In the genomic region with DNA sequence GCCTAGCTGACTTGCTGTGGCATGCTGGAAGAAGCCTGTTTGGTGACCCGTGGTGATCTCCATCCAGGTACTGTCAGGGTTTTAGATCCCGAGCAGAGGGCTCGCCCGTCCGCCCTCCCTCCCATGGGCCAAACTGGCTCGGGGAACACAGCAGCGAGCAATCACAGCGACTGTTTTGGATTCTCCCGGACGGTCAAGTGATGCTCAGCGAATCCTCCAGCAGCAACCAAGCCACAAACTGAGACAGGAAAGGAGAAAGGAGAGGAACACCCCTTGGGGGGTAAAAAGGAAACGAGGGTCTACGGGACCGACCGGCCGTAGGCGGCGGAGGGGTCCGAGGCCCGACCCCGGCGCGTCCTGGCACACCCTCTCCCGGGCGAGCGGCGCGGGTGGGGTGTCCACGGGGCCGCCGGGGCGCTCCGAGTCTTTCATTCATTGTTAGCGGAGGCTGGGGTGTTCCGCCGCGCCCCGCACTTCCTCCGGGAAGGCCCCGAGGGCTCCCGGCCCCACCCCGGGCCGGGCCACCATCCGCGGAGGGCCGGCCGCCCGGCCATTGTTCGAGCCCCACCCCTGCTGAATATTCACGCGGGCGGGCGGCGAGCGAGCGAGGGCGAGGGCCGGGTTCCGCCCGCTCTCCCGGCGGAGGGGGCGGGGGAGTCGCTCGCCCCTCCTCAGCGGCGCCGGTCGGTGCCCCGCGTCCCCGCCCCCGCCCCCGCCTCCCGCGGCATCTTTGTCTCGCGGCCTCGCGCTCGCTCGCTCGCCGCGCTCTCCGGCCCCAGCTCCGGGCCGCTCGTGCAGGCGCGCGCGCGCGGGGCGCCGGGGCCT, we compare ENCODE assay signal across 7 mouse cellular contexts. TPM values are rescaled to one million over a fixed set of nuclear protein-coding genes. Genes with fewer than 3 reads are reported as not detected.
DNase-seq lines count a peak whose midpoint lies in the region; ATAC-seq lines count a peak whose summit lies in the region.

Map4k4 (plus strand) TSS at position 733 of the 825 bp plus-strand sequence.

- no peaks in the 10 kb centered on the region for H3K9me3 ChIP-seq in intestine, embryonic 15.5 days
- H3K9me3 ChIP-seq in limb, embryonic 10.5 days (replicated peaks): no peaks in the 10 kb centered on the region
- no peaks in the 10 kb centered on the region for H3K9me3 ChIP-seq in midbrain, embryonic 11.5 days (ENCODE audit: control insufficient read depth, low read length)

- H3K4me2 ChIP-seq in intestine, embryonic 15.5 days (replicated peaks): peak within 1 kb of the TSS; percentile 79
- peak within 1 kb of the TSS; percentile 91 for H3K4me2 ChIP-seq in midbrain, embryonic 11.5 days

- no peaks in the 10 kb centered on the region for H3K36me3 ChIP-seq in intestine, embryonic 15.5 days
- H3K36me3 ChIP-seq in limb, embryonic 10.5 days: peaks cover 25% of the 10 kb centered on the region
- no peaks in the 10 kb centered on the region for H3K36me3 ChIP-seq in midbrain, embryonic 11.5 days (ENCODE audit: control insufficient read depth, insufficient read depth, low read length)

- no peaks in the 10 kb centered on the region for H3K27me3 ChIP-seq in intestine, embryonic 15.5 days (replicated peaks)
- no peaks in the 10 kb centered on the region for H3K27me3 ChIP-seq in limb, embryonic 10.5 days (ENCODE audit: low read depth, poor library complexity, severe bottlenecking)
- H3K27me3 ChIP-seq in midbrain, embryonic 11.5 days (ENCODE audit: control insufficient read depth, insufficient read depth, low read length): no peaks in the 10 kb centered on the region

- peak; percentile 90 for ATAC-seq in intestine, embryonic 15.5 days
- ATAC-seq in midbrain, embryonic 11.5 days (ENCODE audit: low FRiP score): peak; percentile 91

- peak within 1 kb of the TSS; percentile 93 for H3K9ac ChIP-seq in intestine, embryonic 15.5 days
- H3K9ac ChIP-seq in midbrain, embryonic 11.5 days (ENCODE audit: low read length): peak within 1 kb of the TSS; percentile 100

- H3K27ac ChIP-seq in intestine, embryonic 15.5 days: peak within 1 kb of the TSS; percentile 95
- H3K27ac ChIP-seq in limb, embryonic 10.5 days: peak within 1 kb of the TSS; percentile 100
- H3K27ac ChIP-seq in midbrain, embryonic 11.5 days (ENCODE audit: low read depth, low read length): peak within 1 kb of the TSS; percentile 98

- WGBS in intestine, embryonic 15.5 days: 1% methylated on average over 73 of the region's 97 CpGs
- 1% methylated on average over 97 of the region's 97 CpGs for WGBS in limb, embryonic 10.5 days
- under 1% methylated on average over 74 of the region's 97 CpGs for WGBS in midbrain, embryonic 11.5 days

- H3K4me1 ChIP-seq in intestine, embryonic 15.5 days (replicated peaks): peaks cover 16% of the 10 kb centered on the region
- peaks cover 43% of the 10 kb centered on the region for H3K4me1 ChIP-seq in limb, embryonic 10.5 days
- peaks cover 26% of the 10 kb centered on the region for H3K4me1 ChIP-seq in midbrain, embryonic 11.5 days (ENCODE audit: control insufficient read depth, insufficient read depth, low read length)

- peak within 1 kb of the TSS; percentile 72 for H3K4me3 ChIP-seq in intestine, embryonic 15.5 days (replicated peaks)
- peak within 1 kb of the TSS; percentile 96 for H3K4me3 ChIP-seq in limb, embryonic 10.5 days
- H3K4me3 ChIP-seq in midbrain, embryonic 11.5 days (ENCODE audit: low read depth, low read length): peak within 1 kb of the TSS; percentile 97

- DNase-seq in adrenal gland, adult 2 months: peak; percentile 93
- peak; percentile 94 for DNase-seq in embryo, embryonic 11 days
- DNase-seq in gastrocnemius, postnatal 4 days (ENCODE audit: low spot score in 2 of 2): peak; percentile 68 to 81
- DNase-seq in limb, embryonic 10.5 days (ENCODE audit: low spot score): peak; percentile 87
- DNase-seq in midbrain, embryonic 11.5 days (ENCODE audit: low spot score, missing footprints): peak; percentile 96
- peak; percentile 63 for DNase-seq in skeletal muscle tissue, adult 2 months (ENCODE audit: low read depth, low spot score)

RNA-seq across cellular contexts. Expression of gene Map4k4, which starts in this region (rescaled TPM):
- total RNA-seq in adrenal gland, adult 2 months (2021): 100 to 1,000 TPM in 1 of 2 experiments, 10 to 100 TPM in 1; 97.5 to 127 TPM
- polyA plus RNA-seq in adrenal gland, adult 2 months (2012; rRNA removed): 44.9 and 46.6 TPM in 2 replicates
- total RNA-seq in gastrocnemius, postnatal 4 days (2021): 100 to 1,000 TPM; 156 to 168 TPM
- 20.0 and 25.5 TPM in 2 replicates for polyA plus RNA-seq in intestine, embryonic 15.5 days (2015; fragmentation: Nextera tagmentation; extraction: Ambion mirVana)
- 33.8 and 45.4 TPM in 2 replicates for polyA plus RNA-seq in limb, embryonic 10.5 days (2016; fragmentation: Nextera tagmentation; extraction: Ambion mirVana)
- 30.7 and 33.7 TPM in 2 replicates for polyA plus RNA-seq in midbrain, embryonic 11.5 days (2014; fragmentation: Nextera tagmentation; extraction: Ambion mirVana)

Comparison
In these comparisons a context has a peak if more than half of its experiments do, and no peak if none do; other contexts are left out.
1. Peak in every context shown above with its lines: DNase-seq, ATAC-seq, H3K4me3 ChIP-seq and H3K27ac ChIP-seq.